Mouse (Mus musculus) hindbrain, embryonic 16.5 days (tissue): ENCODE data around the gene Nkx1-1. TPM values are rescaled to one million over a fixed set of nuclear protein-coding genes. Genes with fewer than 3 reads are reported as not detected.

Experiments used
- polyA plus RNA-seq: library from polyadenylated mRNA; unstranded; fragments of >200 nt; fragmentation: Nextera tagmentation; extraction: Ambion mirVana; gene quantifications from 2 replicates; pipeline ENCODE4 v1.2.1, GENCODE M21; 2015

The Nkx1-1 gene
- polyA plus RNA-seq, 1 experiment from 2014 or later, result not detected

Other genes starting within 250 kb of the Nkx1-1 start
- gene Spon2, start 215.5 kb downstream of the Nkx1-1 start, polyA plus RNA-seq, result 4.7 and 6.2 TPM in 2 replicates
- gene Ctbp1, start 159.0 kb downstream of the Nkx1-1 start, polyA plus RNA-seq, result 402 and 446 TPM in 2 replicates
- 136 and 142 TPM in 2 replicates for gene Maea, start 98.5 kb downstream of the Nkx1-1 start, polyA plus RNA-seq
- gene Uvssa, start 55.4 kb downstream of the Nkx1-1 start, polyA plus RNA-seq, result 6.2 and 6.7 TPM in 2 replicates
- 28.4 and 33.0 TPM in 2 replicates for gene Fam53a, start 195.7 kb upstream of the Nkx1-1 start, polyA plus RNA-seq
- gene Gm9903, start 195.9 kb upstream of the Nkx1-1 start, polyA plus RNA-seq, result 0.45 and 0.92 TPM in 2 replicates
- gene Slbp, start 218.6 kb upstream of the Nkx1-1 start, polyA plus RNA-seq, result 128 and 133 TPM in 2 replicates
- gene Tacc3, start 224.2 kb upstream of the Nkx1-1 start, polyA plus RNA-seq, result 42.2 and 46.0 TPM in 2 replicates
- 32.5 and 35.3 TPM in 2 replicates for gene Tmem129, start 224.4 kb upstream of the Nkx1-1 start, polyA plus RNA-seq